Mouse (Mus musculus) CH12F3 (cell line): ENCODE data around the gene Loxl3.

Experiments used
- in situ Hi-C: fragments of 300-500 bp; cut with MboI; formaldehyde crosslinking; loops from 2 replicates; pipeline ENCODE4 v1.14.3; 2020; ENCODE audit warnings: low sequenced_read_pairs

The Loxl3 gene

DNA sequence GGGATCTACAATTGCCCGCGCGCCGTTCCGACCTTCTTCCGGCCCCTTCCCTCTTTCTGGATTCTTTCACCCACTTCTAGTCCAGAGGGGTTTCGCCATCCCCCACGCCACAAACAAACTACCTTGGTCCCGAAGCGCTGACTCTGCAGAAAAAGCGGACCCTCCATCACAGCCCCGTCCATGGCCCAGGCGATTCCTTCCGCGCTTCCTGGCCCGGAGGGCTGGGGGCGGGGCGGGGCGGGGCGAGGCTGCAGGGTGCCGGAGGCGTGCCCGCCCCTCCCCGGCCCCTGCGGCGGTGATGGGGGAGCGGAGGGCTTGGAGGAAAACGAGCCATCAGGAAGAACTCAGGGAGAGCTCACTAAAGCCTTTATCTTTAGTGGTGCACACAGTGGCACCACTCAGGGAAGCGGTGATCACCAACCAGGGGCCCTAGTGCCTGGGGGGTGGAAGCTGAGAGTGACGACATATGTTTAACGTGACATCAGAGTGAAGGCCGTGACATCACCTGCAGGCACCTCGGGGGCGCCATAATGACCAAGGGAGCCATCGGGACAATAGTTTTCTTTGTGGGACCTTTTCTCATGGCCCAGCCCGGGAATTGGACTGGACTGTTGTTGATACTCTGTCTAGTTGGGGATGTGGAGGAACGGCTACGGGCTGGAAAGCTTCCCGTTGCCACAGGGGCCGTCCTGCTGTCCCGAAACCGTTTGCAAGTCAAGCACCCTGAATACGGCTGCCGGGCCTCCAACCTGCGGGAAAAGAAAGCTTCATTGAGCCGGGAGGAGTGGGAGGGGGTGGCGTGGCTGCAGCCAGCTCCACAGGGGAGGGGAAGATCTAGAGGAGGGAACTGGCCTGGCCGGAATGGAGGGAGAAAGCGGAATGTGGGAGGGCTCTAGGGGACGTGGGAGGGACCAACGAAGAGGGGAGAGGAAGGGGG, at the start of gene Loxl3, which contains the start of gene Dok1:
Loxl3 (plus strand) TSS at position 925 of the 937 bp plus-strand sequence.
Dok1 (minus strand) TSS at position 223 of the 937 bp plus-strand sequence.
- in situ Hi-C loops = no loop called here

DNA sequence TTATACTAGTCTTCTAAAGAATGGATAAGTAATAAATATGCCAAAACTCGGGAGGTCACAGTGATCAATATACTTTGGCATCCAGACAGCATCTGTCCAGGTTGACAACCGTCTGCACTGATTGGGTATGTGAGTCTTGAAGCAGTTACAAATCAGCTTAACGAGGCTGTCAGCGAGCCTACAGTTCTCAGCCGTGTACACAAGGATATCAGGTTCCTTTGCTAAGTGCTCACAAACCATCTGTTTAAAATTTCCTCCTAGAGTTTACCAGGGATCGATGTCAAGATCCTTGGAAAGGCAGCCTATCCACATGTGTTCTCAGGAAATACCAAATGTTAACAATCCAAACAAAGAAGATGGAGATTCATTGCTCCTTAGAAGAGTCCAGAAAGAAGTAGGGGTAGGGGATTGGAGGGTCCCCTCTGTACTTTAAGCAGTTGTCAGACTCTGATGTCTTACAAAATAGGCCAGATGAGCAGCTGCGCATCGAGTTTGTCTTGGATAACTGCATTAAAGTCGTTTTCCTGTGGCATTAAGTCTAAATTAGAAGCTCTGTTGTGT, 46.5 kb upstream of the Loxl3 start:
- in situ Hi-C loops = loop anchor here (25.0 kb wide), 1 partner anchor 300 kb away; no protein-coding TSS in a partner anchor

DNA sequence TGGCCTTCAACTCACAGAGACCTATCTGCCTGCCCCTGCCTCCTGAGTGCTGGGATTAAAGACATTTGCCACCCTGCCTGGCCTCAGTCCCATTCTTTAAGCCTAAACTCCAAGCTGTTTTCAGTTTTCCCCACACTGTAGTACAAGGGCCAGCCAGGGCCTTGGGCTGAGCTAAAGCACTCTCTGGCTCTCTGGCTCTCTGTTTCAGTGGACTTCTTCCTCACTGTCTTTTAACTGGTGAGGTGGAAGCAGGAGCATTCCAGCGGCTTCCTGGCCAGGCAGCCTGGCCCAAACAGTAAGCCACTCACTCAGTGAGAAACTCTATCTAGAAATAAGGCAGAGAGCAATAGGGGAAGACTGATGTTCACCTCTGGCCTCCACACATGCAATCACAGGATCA, 40.3 kb upstream of the Loxl3 start:
- in situ Hi-C loops = loop anchor here (25.0 kb wide), 1 partner anchor 294 kb away; no protein-coding TSS in a partner anchor

DNA sequence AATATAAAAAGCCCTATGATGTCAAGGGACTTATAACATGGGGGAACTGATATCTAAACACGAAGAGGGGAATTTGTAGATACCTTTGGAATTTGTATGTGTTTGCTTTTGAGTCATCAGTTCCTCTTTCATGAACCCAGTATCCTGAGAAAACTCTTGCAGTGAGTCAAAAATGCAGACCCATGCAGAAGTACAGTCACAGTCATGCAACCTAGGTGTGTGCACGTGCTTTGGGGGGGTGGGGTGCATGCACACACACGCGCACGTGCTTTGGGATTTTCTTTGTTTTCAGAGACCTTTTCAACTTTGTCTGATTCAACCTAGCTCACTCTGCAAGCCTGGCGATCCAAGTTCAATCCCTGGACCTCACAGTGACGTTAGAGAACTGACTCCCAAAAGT, 39.6 kb upstream of the Loxl3 start:
- in situ Hi-C loops = loop anchor here (25.0 kb wide), 1 partner anchor 293 kb away; no protein-coding TSS in a partner anchor

DNA sequence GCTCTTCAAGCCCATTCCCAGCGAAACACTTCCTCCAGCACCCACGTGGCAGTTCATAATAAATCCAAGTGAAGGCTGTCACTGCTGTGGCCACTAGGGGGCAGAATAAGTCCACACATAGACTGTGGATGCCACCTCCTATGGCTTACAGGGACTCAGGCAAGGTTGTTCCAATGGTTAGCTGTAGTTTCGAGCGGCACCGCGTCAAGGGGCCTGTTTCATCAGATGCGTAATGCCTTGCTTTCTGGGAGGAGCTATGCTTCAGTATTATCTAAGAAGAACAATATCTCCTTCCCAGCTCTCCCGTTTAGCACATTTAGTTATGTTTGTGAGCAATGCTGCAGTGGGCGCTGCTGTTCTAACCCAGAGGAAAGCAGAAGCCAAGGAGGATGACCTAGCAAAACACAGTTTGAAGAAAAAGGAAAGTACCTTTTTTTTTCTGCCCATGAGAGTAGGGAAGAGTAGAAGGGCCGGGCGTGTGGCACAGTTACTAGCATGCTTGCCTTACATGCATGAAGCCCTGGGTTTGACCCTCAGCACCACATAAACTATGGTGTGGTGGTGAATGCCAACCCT, 37.1 kb upstream of the Loxl3 start:
- in situ Hi-C loops = loop anchor here (25.0 kb wide), 1 partner anchor 290 kb away; no protein-coding TSS in a partner anchor

DNA sequence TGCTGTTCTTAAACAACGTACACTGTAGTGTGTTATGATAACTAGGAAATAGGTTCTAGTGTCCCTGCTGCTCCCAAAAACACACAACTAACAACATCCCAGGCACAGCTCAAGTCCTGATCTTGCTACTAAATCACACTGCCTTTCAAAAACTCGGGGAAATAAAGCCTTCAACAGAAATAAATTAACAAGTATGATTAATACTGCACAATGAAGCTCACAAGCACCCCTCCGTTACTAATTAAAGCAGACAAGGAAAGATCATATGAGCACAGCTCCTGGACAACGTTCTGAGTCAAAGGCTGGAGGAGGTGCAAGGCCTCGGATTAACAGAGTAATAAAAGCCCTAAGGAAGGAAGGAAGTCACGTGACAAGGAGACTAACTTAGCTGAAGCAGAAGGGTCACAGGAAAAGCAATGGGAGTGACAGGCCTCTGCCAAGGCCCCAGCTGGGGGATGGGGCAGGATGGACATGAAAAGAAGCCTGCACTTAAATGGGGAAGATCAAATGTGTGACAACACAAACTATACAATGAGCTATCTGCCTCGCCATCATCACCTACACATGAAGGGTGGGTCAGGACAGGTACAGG, 36.4 kb upstream of the Loxl3 start:
- in situ Hi-C loops = loop anchor here (25.0 kb wide), 1 partner anchor 290 kb away; no protein-coding TSS in a partner anchor

DNA sequence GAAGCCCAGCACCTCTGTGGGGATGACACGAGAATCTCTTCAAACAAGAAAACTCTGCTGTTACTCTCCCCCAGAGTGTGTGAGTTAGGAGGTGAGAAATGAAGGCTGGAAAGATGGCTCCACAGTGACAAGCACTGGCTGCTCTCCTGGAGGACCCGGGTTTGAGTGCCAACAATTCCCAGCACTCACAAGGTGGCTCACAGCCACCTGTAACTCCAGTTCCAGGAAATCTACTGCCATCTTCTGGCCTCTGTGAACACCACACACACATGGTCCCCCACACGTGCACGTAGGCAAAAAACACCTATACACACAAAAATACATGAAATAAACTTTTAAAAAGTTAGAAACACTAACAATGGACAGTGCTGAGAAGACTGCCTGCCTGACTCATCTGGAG, 35.6 kb upstream of the Loxl3 start:
- in situ Hi-C loops = loop anchor here (25.0 kb wide), 1 partner anchor 289 kb away; no protein-coding TSS in a partner anchor

DNA sequence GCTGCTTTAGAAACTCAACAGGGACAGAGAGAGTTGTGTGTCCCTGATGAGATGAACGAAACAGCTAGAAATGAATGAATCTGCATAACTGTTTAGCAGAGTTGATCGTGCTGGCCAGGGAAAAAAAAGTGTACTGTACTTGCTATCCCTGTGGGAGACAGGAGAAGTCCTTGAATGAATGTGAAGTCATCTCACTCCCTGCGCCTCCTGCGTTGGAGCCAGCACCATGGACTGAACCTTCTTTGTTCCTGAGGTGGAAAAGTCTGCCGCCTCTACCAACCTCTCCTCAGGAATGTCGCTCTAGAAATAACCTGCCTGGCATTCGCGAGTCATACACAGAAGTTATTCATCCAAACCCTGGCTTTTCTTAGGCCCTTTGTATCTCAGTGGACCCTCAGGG, 34.0 kb upstream of the Loxl3 start:
- in situ Hi-C loops = loop anchor here (10.0 to 25.0 kb wide), 3 partner anchors 55 to 287 kb away; partner anchors contain the start of genes Aup1, Dctn1, Dqx1 and Htra2

DNA sequence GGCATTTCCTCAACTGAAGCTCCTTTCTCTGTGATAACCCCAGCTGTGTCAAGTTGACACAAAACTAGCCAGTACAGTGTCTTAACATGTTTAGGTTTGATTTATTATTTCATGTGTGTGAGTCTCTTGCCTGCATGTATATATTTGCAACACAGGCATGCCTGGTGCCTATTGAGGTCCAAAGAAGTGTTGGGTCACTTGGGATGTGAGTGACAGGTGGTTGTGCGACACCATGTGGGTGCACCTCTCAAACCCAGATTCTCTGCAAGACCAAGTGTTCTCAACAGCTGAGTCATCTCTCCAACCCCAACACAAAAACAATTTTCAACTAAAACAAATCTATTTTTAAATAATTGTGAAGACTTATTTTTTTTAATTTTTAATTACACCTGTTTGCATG, 30.9 kb upstream of the Loxl3 start:
- in situ Hi-C loops = loop anchor here (10.0 kb wide), 2 partner anchors 52 to 162 kb away; partner anchors contain the start of genes Aup1, Dctn1, Dqx1 and Htra2

DNA sequence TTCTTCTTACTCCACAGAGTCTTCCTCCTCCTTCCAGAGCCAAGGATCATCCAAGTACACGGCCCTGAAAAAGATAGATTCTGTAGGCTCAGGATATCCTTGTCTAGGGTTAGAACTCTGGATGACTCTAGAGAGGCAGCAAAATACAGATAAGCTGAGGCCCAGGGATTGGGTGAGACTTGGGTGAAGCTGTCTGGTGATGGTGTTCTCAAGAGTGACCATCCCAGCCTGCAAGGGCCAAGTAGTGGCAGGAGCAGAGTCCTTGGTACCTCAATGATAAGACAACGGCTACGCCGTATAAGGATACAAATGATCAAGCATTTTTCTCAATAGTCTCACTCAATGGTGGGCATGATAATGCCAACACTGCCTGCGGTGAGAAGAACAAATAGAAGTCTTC, 30.1 kb upstream of the Loxl3 start:
- in situ Hi-C loops = loop anchor here (10.0 kb wide), 2 partner anchors 51 to 161 kb away; partner anchors contain the start of genes Aup1, Dctn1, Dqx1 and Htra2

DNA sequence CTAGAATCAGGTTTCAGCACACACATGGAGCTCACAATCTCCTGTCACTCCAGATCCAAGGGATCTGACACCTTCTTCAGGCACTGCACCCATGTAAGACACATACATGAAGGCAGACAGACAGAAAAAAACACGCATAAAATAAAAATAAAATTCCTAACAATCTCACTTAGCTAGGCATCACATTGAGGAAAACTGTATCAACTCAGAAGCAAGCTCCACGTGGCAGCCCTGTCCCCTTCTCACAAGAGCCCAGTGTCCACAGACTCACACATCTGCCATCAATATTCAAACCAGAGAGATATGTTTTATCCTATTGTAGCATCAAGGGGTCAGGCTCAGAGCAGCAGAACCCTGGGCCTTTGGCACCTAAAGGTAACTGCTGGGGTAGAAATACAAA, 29.7 kb upstream of the Loxl3 start:
- in situ Hi-C loops = loop anchor here (10.0 kb wide), 2 partner anchors 50 to 160 kb away; partner anchors contain the start of genes Aup1, Dctn1, Dqx1 and Htra2

DNA sequence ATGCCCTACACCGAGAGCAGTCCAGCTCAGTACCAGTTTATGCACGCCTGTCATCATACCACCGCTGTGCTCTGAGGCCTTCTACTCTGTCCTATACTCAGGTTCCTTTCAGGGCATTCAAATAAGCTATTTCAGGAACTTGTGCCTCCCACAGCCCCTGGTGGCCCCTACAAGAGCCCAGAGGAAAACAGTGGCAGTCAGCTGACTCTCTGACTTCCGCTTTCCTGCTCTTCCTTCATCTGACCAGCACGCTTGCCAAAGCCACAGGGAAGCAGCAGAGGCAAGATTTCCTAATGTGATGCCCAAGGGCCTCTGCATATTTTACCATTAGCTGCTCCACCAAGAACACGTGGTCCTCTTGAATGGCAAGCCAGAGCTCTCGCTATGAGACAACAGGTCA, 29.1 kb upstream of the Loxl3 start:
- in situ Hi-C loops = loop anchor here (10.0 kb wide), 2 partner anchors 50 to 160 kb away; partner anchors contain the start of genes Aup1, Dctn1, Dqx1 and Htra2

DNA sequence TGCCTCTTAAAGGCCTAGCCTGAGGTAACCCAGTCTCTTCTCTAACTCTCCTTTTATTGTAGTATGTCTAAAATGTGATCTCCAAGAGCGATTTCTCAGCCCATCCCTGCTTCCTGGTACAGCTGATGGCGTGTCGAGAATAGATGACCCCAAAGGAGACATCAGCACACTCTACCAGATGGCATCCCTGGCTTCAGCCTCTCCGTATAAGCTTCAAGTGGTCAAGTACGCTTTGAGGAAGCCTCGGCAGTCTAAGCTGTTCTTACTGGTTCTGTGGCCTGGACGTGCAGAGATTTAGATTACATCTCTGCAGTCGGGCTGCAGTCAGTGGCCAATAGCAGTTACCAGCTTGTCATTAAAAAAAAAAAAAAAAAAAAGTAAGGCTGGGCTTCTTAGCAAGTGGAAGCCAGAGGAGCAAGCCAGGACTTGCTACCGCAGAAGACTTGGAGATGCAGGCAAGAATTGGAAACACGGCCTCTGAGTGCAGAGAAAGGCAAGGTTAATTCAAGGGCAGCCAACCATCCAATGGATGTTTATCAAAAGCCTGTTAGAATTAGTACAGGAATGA, 28.4 kb upstream of the Loxl3 start:
- in situ Hi-C loops = loop anchor here (10.0 kb wide), 2 partner anchors 49 to 159 kb away; partner anchors contain the start of genes Aup1, Dctn1, Dqx1 and Htra2

DNA sequence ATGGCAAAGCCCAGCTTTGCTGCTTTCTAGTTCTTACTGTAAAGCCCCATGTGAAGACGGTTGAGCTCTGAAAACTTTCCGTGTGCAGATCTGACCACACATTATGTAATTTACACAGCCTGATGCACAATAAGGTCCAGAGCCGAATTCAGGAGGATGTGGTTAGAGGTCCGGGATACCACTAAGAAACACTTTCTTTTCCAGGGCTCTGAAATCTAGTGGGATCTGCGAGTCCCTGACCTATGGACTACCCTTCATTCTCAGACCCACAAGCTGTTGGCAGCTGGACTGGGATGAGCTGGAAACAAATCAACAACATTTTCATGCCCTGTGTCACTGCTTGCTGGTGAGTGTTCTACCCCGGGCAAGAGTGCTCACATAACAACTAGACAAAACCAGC, 27.9 kb upstream of the Loxl3 start:
- in situ Hi-C loops = loop anchor here (10.0 kb wide), 2 partner anchors 49 to 159 kb away; partner anchors contain the start of genes Aup1, Dctn1, Dqx1 and Htra2

DNA sequence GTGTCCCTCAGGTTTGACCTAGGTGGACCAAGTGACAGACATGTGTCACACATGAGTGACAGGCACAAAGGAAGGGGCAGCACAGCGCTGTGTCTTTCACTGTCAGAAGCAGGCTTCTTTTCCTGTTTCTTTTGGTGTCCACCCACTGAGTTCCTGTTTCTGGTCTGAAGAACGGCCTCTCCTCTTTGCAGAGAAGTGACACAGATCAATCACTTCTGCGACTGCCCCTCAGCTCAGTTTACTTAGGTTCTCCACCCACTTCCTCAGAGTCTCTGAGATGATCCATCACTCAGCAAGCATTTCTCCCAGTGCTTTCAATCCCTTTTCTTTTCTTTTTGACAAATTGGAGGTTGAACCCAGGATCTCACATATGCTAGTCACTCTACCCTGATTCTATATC, 25.3 kb upstream of the Loxl3 start:
- in situ Hi-C loops = loop anchor here (10.0 kb wide), 2 partner anchors 46 to 156 kb away; partner anchors contain the start of genes Aup1, Dctn1, Dqx1 and Htra2

DNA sequence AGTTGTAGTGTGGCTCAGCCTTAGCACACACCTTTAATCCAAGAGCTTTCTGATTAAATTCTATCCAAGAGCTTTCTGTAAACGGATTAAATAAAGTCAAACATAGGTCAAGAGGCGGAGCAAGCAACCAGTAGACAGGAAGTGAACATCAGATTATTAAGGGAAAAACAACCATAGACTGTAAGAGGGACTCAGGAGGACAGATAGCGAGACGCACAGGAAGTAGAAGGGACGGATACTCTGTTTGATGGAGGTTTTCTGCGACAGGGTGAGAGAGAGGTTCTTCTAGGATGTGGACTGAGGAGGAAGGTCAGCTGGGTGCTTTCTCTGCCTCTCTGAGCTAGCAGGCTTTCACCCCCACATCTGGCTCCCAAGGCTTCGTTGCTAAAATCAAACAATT, 24.0 kb upstream of the Loxl3 start:
- in situ Hi-C loops = no loop called here

DNA sequence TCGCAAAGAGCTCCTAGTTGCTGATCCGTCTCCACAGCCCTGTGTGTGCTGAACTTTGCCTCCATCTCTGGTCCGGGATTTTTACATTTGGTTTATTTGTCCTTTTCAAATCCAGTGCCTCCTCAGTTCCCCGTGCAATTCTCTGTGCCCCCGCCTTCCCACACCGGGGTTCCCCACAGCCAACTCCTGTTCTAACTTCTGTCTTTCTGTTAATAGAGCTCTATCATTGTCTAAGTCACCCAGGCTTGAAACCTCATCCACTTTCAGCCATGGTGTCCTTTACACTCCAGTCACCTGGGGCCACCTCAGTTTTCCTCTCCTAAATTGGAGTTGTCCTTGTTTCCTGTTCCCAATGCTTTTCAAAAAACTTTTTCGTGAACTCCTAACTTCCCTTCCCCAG, 22.7 kb upstream of the Loxl3 start:
- in situ Hi-C loops = no loop called here

DNA sequence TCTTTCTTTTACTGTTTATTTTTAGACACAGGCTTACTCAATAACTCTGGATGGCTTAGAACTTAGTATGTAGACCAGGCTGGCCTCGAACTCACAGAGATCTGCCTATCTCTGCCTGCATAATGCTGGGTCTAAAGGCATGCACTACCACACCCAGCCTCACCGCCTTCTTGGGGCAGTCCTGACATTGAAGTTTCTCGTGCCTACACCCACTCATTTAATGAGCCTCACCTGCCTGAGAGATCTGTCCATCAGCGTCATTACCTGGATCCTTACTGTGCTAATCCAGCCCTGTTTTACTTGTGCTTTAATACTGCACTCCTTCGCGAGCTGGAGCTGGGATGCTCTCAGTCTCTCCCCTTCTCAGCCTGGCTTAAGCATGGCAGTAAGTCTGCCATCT, 22.2 kb upstream of the Loxl3 start:
- in situ Hi-C loops = no loop called here

DNA sequence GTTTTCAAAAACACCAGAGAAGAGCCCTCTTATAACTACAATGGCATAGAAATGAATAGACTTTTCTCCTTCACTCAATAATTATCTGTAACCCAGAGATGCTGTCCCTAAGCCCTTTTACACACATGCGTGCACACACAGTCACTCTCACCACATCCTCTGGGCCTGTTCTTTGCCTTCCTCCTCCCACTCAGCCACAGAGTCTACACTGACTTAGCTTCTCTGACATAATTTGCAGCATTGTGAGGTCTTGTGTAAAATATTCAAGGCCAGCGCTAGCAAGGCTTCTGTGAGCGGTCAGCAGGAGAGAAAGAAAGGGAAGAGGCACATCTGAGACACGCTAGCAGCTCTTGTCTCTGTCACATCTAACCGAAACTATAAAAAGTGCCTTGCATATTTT, 20.5 kb upstream of the Loxl3 start:
- in situ Hi-C loops = no loop called here
